Mouse (Mus musculus): Measurements from ENCODE around the gene Rnf26.
"Not testable (repeated sequence)": the region's sequence is repeated elsewhere in the genome, so short reads cannot be mapped to it uniquely, and the experiment has no call there.

The Rnf26 gene

GRCm38 (mm10) chr9:44124317-44124716 is 11.0 kb upstream of the Rnf26 start:
- no peak for DNase-seq

- DNase-seq = no peak
Measured at GRCm38 (mm10) chr9:44119948-44120465, 6.7 kb upstream of the Rnf26 start.

GRCm38 (mm10) chr9:44119011-44119410 is 5.7 kb upstream of the Rnf26 start:
- no peak for DNase-seq

GRCm38 (mm10) chr9:44116182-44116581 is 2.9 kb upstream of the Rnf26 start:
- DNase-seq = no peak

GRCm38 (mm10) chr9:44115599-44115998 is 2.3 kb upstream of the Rnf26 start:
- DNase-seq = no peak

- no peak for DNase-seq
Measured at GRCm38 (mm10) chr9:44114453-44114852, 1.1 kb upstream of the Rnf26 start.

- not testable (repeated sequence) for DNase-seq
Measured at GRCm38 (mm10) chr9:44111909-44112308, 1.4 kb downstream of the Rnf26 start.

- DNase-seq = peak; percentile 78 to 85
Measured at GRCm38 (mm10) chr9:44109360-44110095, 3.8 kb downstream of the Rnf26 start.

GRCm38 (mm10) chr9:44108269-44109055 is 4.9 kb downstream of the Rnf26 start:
- DNase-seq = no peak

- peak; percentile 51 to 63 for DNase-seq
Measured at GRCm38 (mm10) chr9:44107557-44108179, 5.6 kb downstream of the Rnf26 start.

- DNase-seq = peak; percentile 62 to 66
Measured at GRCm38 (mm10) chr9:44107110-44107509, 6.2 kb downstream of the Rnf26 start, which contains the start of gene C1qtnf5. Gene C1qtnf5 (plus strand): TSS chr9:44107245.

- DNase-seq = peak in 1 of 2 experiments; percentile 61
Measured at GRCm38 (mm10) chr9:44106596-44106995, 6.7 kb downstream of the Rnf26 start.

GRCm38 (mm10) chr9:44106182-44106581 is 7.1 kb downstream of the Rnf26 start:
- DNase-seq = no peak

GRCm38 (mm10) chr9:44105781-44106180 is 7.5 kb downstream of the Rnf26 start:
- DNase-seq = no peak

- no peak for DNase-seq
Measured at GRCm38 (mm10) chr9:44104881-44105280, 8.4 kb downstream of the Rnf26 start.

- no peak for DNase-seq
Measured at GRCm38 (mm10) chr9:44101490-44101889, 11.8 kb downstream of the Rnf26 start, which contains the start of gene Mfrp. Gene Mfrp (plus strand): TSS chr9:44101729.

GRCm38 (mm10) chr9:44096536-44096935 is 16.8 kb downstream of the Rnf26 start:
- DNase-seq = no peak

- DNase-seq = no peak
Measured at GRCm38 (mm10) chr9:44095781-44096180, 17.5 kb downstream of the Rnf26 start.

- no peak for DNase-seq
Measured at GRCm38 (mm10) chr9:44094737-44095136, 18.6 kb downstream of the Rnf26 start.

GRCm38 (mm10) chr9:44093612-44094503 is 19.5 kb downstream of the Rnf26 start:
- peak; percentile 88 to 91 for DNase-seq

GRCm38 (mm10) chr9:44088877-44089608 is 24.3 kb downstream of the Rnf26 start:
- no peak for DNase-seq
